Mouse (Mus musculus): Measurements from ENCODE around the gene Phlda1. TPM values are rescaled to one million over a fixed set of nuclear protein-coding genes. Genes with fewer than 3 reads are reported as not detected.

The Phlda1 gene
- polyA plus RNA-seq, 1 experiment = 56.1 TPM

- Histone ChIP-seq H3ac (ENCODE audit: control insufficient read depth, insufficient read length) (no peak overlapping the region), H3K36me3 (ENCODE audit: control insufficient read depth, insufficient read depth) (no peaks in the 10 kb centered on the region), H3K79me2 (ENCODE audit: control insufficient read depth, insufficient read depth) (no peaks in the 10 kb centered on the region), H3K4me3 (no peak overlapping the region), H3K4me2 (ENCODE audit: low read depth) (no peak overlapping the region), H3K27me3 (ENCODE audit: control insufficient read depth, insufficient read depth, insufficient read length) (no peaks in the 10 kb centered on the region)
- TF ChIP-seq CEBPB (IDR thresholded peaks at IDR 0.05; ENCODE audit: insufficient read depth, poor library complexity, severe bottlenecking) (no peak), MYOG (IDR thresholded peaks at IDR 0.05; ENCODE audit: control insufficient read depth in 1 of 3, insufficient read depth in 1 of 3, insufficient read length in 2 of 3, low read depth in 2 of 3) (no peak), MAX (IDR thresholded peaks at IDR 0.05; ENCODE audit: low read depth) (no peak), POLR2AphosphoS2 (IDR thresholded peaks at IDR 0.05; ENCODE audit: insufficient read length, low read depth) (no peak), TCF3 (IDR thresholded peaks at IDR 0.05; ENCODE audit: insufficient read length, low read depth) (no peak), TCF12 (IDR thresholded peaks at IDR 0.05; ENCODE audit: insufficient read depth, poor library complexity, severe bottlenecking) (no peak), MYOD1 (IDR thresholded peaks at IDR 0.05; ENCODE audit: control insufficient read depth in 1 of 3, insufficient read length in 2 of 3, low read depth in 2 of 3) (no peak), REST (IDR thresholded peaks at IDR 0.05; ENCODE audit: insufficient read depth, insufficient read length) (no peak), USF1 (IDR thresholded peaks at IDR 0.05; ENCODE audit: low read depth) (no peak), POLR2A (IDR thresholded peaks at IDR 0.05; ENCODE audit: insufficient read length, low read depth) (no peak), SRF (IDR thresholded peaks at IDR 0.05; ENCODE audit: control insufficient read depth, insufficient read length, low read depth) (no peak), E2F4 (IDR thresholded peaks at IDR 0.05; ENCODE audit: insufficient read depth) (no peak)
Observed at GRCm38 (mm10) chr10:111553695-111554094, 47.6 kb downstream of the Phlda1 start.

GRCm38 (mm10) chr10:111554651-111555050, 48.6 kb downstream of the Phlda1 start:
- Histone ChIP-seq H3K4me3 (no peak overlapping the region), H3ac (ENCODE audit: control insufficient read depth, insufficient read length) (no peak overlapping the region), H3K4me2 (ENCODE audit: low read depth) (no peak overlapping the region), H3K36me3 (ENCODE audit: control insufficient read depth, insufficient read depth) (no peaks in the 10 kb centered on the region), H3K27me3 (ENCODE audit: control insufficient read depth, insufficient read depth, insufficient read length) (no peaks in the 10 kb centered on the region), H3K79me2 (ENCODE audit: control insufficient read depth, insufficient read depth) (no peaks in the 10 kb centered on the region)
- no peak for TF ChIP-seq SRF (IDR thresholded peaks at IDR 0.05; ENCODE audit: control insufficient read depth, insufficient read length, low read depth)
- no peak for TF ChIP-seq POLR2A (IDR thresholded peaks at IDR 0.05; ENCODE audit: insufficient read length, low read depth)
- no peak for TF ChIP-seq TCF12 (IDR thresholded peaks at IDR 0.05; ENCODE audit: insufficient read depth, poor library complexity, severe bottlenecking)
- no peak for TF ChIP-seq CEBPB (IDR thresholded peaks at IDR 0.05; ENCODE audit: insufficient read depth, poor library complexity, severe bottlenecking)
- no peak for TF ChIP-seq MAX (IDR thresholded peaks at IDR 0.05; ENCODE audit: low read depth)

GRCm38 (mm10) chr10:111558211-111558610, 52.1 kb downstream of the Phlda1 start:
- no peaks in the 10 kb centered on the region for H3K36me3 ChIP-seq (ENCODE audit: control insufficient read depth, insufficient read depth)
- TF ChIP-seq MAX (IDR thresholded peaks at IDR 0.05; ENCODE audit: low read depth) (no peak), POLR2A (IDR thresholded peaks at IDR 0.05; ENCODE audit: insufficient read length, low read depth) (no peak), CEBPB (IDR thresholded peaks at IDR 0.05; ENCODE audit: insufficient read depth, poor library complexity, severe bottlenecking) (no peak), TCF12 (IDR thresholded peaks at IDR 0.05; ENCODE audit: insufficient read depth, poor library complexity, severe bottlenecking) (no peak), SRF (IDR thresholded peaks at IDR 0.05; ENCODE audit: control insufficient read depth, insufficient read length, low read depth) (no peak), USF1 (IDR thresholded peaks at IDR 0.05; ENCODE audit: low read depth) (no peak), MYOG (IDR thresholded peaks at IDR 0.05; ENCODE audit: control insufficient read depth in 1 of 3, insufficient read depth in 1 of 3, insufficient read length in 2 of 3, low read depth in 2 of 3) (no peak), POLR2AphosphoS2 (IDR thresholded peaks at IDR 0.05; ENCODE audit: insufficient read length, low read depth) (no peak), REST (IDR thresholded peaks at IDR 0.05; ENCODE audit: insufficient read depth, insufficient read length) (no peak), TCF3 (IDR thresholded peaks at IDR 0.05; ENCODE audit: insufficient read length, low read depth) (no peak), E2F4 (IDR thresholded peaks at IDR 0.05; ENCODE audit: insufficient read depth) (no peak), MYOD1 (IDR thresholded peaks at IDR 0.05; ENCODE audit: control insufficient read depth in 1 of 3, insufficient read length in 2 of 3, low read depth in 2 of 3) (no peak)
- no peak overlapping the region for H3K4me3 ChIP-seq
- no peak overlapping the region for H3ac ChIP-seq (ENCODE audit: control insufficient read depth, insufficient read length)
- H3K79me2 ChIP-seq (ENCODE audit: control insufficient read depth, insufficient read depth) = no peaks in the 10 kb centered on the region
- peak overlapping the region; percentile 54 for H3K4me2 ChIP-seq (ENCODE audit: low read depth)
- no peaks in the 10 kb centered on the region for H3K27me3 ChIP-seq (ENCODE audit: control insufficient read depth, insufficient read depth, insufficient read length)

Other genes with a start within 250 kb of the Phlda1 start
- 1.7 TPM for gene Bbs10, start 207.6 kb upstream of the Phlda1 start, polyA plus RNA-seq (2012; fragmentation: generic; extraction: Trizol)
- 130 TPM for gene Nap1l1, start 33.1 kb upstream of the Phlda1 start, polyA plus RNA-seq (2012; fragmentation: generic; extraction: Trizol)

Data from myocyte (in vitro differentiated cells).